Mouse (Mus musculus) brain, embryonic 14.5 days (tissue): Measurements from ENCODE around the gene Clnk.

ENCODE experiments used
- CTCF ChIP-seq: fragments of 200-500 bp; IDR thresholded peaks from 2 replicates; pipeline ENCODE4 v1.5.1; 2012; ENCODE audit warnings: inconsistent platforms, mild to moderate bottlenecking, moderate library complexity, borderline replicate concordance; ENCODE audit not compliant: insufficient read depth, insufficient read length; ENCODE audit errors: extremely low read depth
- POLR2A ChIP-seq: fragments of 200-500 bp; IDR thresholded peaks from 2 replicates; pipeline ENCODE4 v1.6.1; 2012; ENCODE audit warnings: mild to moderate bottlenecking, inconsistent platforms, borderline replicate concordance; ENCODE audit not compliant: poor library complexity, insufficient read depth, insufficient read length, severe bottlenecking; ENCODE audit errors: extremely low read depth

GRCm38 (mm10) chr5:38844312-38844711 lies 32.3 kb downstream of the Clnk start:
- TF ChIP-seq CTCF = no peak
- no peak for TF ChIP-seq POLR2A
